Mouse (Mus musculus) midbrain, embryonic 16.5 days (tissue): ENCODE measurements around the gene Hhipl1. TPM values are rescaled to one million over a fixed set of nuclear protein-coding genes. Genes with fewer than 3 reads are reported as not detected.

Experiments used
- ATAC-seq: fragments of 200-750 bp; cut with Nextera tagmentation; 2 replicates; pipeline ENCODE4 v1.8.0; 2017; ENCODE audit warnings: moderate TSS enrichment
- H3K27ac ChIP-seq: fragments of 300-500 bp; sonication (generic); 2 replicates; pipeline ENCODE4 v1.5.1; 2014; ENCODE audit warnings: mild to moderate bottlenecking, low read length, mixed read lengths
- H3K27me3 ChIP-seq: fragments of 300-500 bp; sonication (generic); 2 replicates; pipeline ENCODE4 v1.6.1; 2014; ENCODE audit warnings: low read depth, low read length, mixed read lengths; ENCODE audit not compliant: control insufficient read depth, insufficient read depth
- H3K36me3 ChIP-seq: fragments of 300-500 bp; sonication (generic); 2 replicates; pipeline ENCODE4 v1.6.1; 2014; ENCODE audit warnings: mild to moderate bottlenecking, low read length, moderate library complexity, mixed read lengths; ENCODE audit not compliant: control insufficient read depth, insufficient read depth
- H3K4me1 ChIP-seq: fragments of 300-500 bp; sonication (generic); 2 replicates; pipeline ENCODE4 v1.6.1; 2014; ENCODE audit warnings: mild to moderate bottlenecking, low read length, mixed read lengths; ENCODE audit not compliant: control insufficient read depth, insufficient read depth
- H3K4me2 ChIP-seq: fragments of 300-500 bp; sonication (generic); 2 replicates; pipeline ENCODE4 v1.6.1; 2014; ENCODE audit warnings: mild to moderate bottlenecking, low read length, mixed read lengths
- H3K4me3 ChIP-seq: fragments of 300-500 bp; sonication (generic); 2 replicates; pipeline ENCODE4 v1.5.1; 2014; ENCODE audit warnings: low read depth, mild to moderate bottlenecking, low read length, moderate library complexity, mixed read lengths
- H3K9ac ChIP-seq: fragments of 300-500 bp; sonication (generic); 2 replicates; pipeline ENCODE4 v1.6.1; 2014; ENCODE audit warnings: low read depth, low read length, mixed read lengths
- H3K9me3 ChIP-seq: fragments of 300-500 bp; sonication (generic); replicated peaks from 2 replicates; pipeline ENCODE4 v1.6.1; 2014; ENCODE audit warnings: mild to moderate bottlenecking, low read length, mixed read lengths; ENCODE audit not compliant: control insufficient read depth, poor library complexity, severe bottlenecking
- WGBS: fragments of 180-500 bp; shearing (Covaris S2); extraction: QIAGEN DNeasy Blood & Tissue Kit; methylation state at CpG from one replicate; pipeline ENCODE4 v1.1.7; 2014; 5-methylcytosine and 5-hydroxymethylcytosine counted together
- polyA plus RNA-seq: library from polyadenylated mRNA; unstranded; fragments of >200 nt; fragmentation: Nextera tagmentation; extraction: Ambion mirVana; gene quantifications from 2 replicates; pipeline ENCODE4 v1.2.1, GENCODE M21; 2015

Gene Hhipl1
- polyA plus RNA-seq, 1 experiment from 2014 or later = 2.7 TPM

GRCm38 (mm10) chr12:108372241-108372640 lies 66.2 kb downstream of the Hhipl1 start:
- no peaks in the 10 kb centered on the region for H3K9me3 ChIP-seq
- H3K9ac ChIP-seq = no peak overlapping the region
- H3K4me3 ChIP-seq = no peak overlapping the region
- ATAC-seq = no peak
- no peaks in the 10 kb centered on the region for H3K4me1 ChIP-seq
- 75% methylated on average over 17 of the region's 17 CpGs for WGBS
- no peaks in the 10 kb centered on the region for H3K36me3 ChIP-seq
- H3K4me2 ChIP-seq = no peak overlapping the region
- H3K27ac ChIP-seq = no peak overlapping the region
- no peaks in the 10 kb centered on the region for H3K27me3 ChIP-seq

DNA sequence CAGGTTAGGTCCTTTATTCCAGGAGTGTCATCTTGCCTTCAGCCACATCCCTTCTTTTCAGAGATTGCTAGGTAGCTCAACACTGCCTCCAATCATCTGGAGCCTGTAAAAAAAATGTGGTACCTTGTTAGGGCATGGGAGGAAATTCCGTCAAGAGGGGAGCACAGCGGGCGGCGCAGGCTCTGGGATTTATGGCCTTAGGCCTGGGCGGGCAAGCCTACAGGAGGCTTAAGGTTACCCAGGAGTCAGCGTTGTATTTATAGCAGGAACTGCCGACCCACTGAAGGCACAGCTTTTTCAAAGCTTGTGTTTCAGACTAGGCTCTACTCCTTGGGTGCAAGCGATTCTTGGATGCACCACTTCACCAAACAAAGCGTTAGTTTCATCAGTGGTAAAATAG lies 67.5 kb downstream of the Hhipl1 start:
- H3K9ac ChIP-seq = no peak overlapping the region
- H3K36me3 ChIP-seq = no peaks in the 10 kb centered on the region
- H3K9me3 ChIP-seq = no peaks in the 10 kb centered on the region
- H3K4me1 ChIP-seq = no peaks in the 10 kb centered on the region
- no peak overlapping the region for H3K4me3 ChIP-seq
- no peak overlapping the region for H3K27ac ChIP-seq
- H3K27me3 ChIP-seq = no peaks in the 10 kb centered on the region
- no peak overlapping the region for H3K4me2 ChIP-seq
- no peak for ATAC-seq
- 77% methylated on average over 9 of the region's 9 CpGs for WGBS

DNA sequence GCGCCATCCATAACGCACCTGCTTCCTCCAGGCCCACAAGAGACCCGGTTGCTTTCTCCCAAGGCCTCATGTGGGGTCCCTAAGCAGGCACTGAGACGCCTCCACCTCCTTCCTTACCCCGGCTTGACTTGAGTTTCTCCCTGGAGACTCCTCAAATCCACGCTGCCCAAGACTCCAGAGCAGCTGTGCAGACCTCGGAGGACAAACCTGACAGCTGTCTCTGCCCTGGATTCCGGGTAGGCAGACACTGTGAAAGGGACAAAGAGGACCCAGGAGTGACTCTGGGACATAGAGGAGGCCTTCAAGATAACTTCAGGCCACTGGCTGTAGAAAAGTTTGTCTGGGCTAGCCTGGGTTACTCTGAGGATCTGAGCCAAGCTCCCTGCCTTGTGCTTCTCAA lies 68.6 kb downstream of the Hhipl1 start:
- Histone ChIP-seq H3K36me3 (no peaks in the 10 kb centered on the region), H3K27ac (no peak overlapping the region), H3K27me3 (no peaks in the 10 kb centered on the region), H3K9me3 (no peaks in the 10 kb centered on the region), H3K4me3 (no peak overlapping the region), H3K4me1 (no peaks in the 10 kb centered on the region), H3K9ac (no peak overlapping the region), H3K4me2 (no peak overlapping the region)
- ATAC-seq = no peak
- 79% methylated on average over 8 of the region's 8 CpGs for WGBS

- no peaks in the 10 kb centered on the region for H3K9me3 ChIP-seq
- no peaks in the 10 kb centered on the region for H3K4me1 ChIP-seq
- no peak overlapping the region for H3K4me3 ChIP-seq
- no peaks in the 10 kb centered on the region for H3K27me3 ChIP-seq
- no peak for ATAC-seq
- no peak overlapping the region for H3K9ac ChIP-seq
- no peak overlapping the region for H3K4me2 ChIP-seq
- WGBS = 78% methylated on average over 13 of the region's 13 CpGs
- H3K36me3 ChIP-seq = no peaks in the 10 kb centered on the region
- no peak overlapping the region for H3K27ac ChIP-seq
Observed at GRCm38 (mm10) chr12:108378379-108379133, 72.5 kb downstream of the Hhipl1 start.

Other genes with a start within 250 kb of the Hhipl1 start
- 95.5 and 97.2 TPM in 2 replicates for gene Setd3, start 127.0 kb upstream of the Hhipl1 start, polyA plus RNA-seq
- 2.2 and 2.4 TPM in 2 replicates for gene Ccnk, start 126.7 kb upstream of the Hhipl1 start, polyA plus RNA-seq
- 13.2 and 13.5 TPM in 2 replicates for gene Ccdc85c, start 30.8 kb upstream of the Hhipl1 start, polyA plus RNA-seq
- gene Cyp46a1, start 28.1 kb downstream of the Hhipl1 start, polyA plus RNA-seq = 28.1 and 36.2 TPM in 2 replicates
- 47.6 and 57.4 TPM in 2 replicates for gene Eml1, start 64.7 kb downstream of the Hhipl1 start, polyA plus RNA-seq
- gene Evl, start 248.4 kb downstream of the Hhipl1 start, polyA plus RNA-seq = 268 and 272 TPM in 2 replicates